Mouse (Mus musculus) regulatory T cell (primary cell): Measurements from ENCODE around the gene Nptx2.

Source experiments
- in situ Hi-C: fragments of 300-600 bp; cut with MboI, MseI; formaldehyde crosslinking; loops from one replicate; pipeline ENCODE4 v1.15.1; 2025; ENCODE audit warnings: high pct_unique_total_duplicates

Nptx2 gene

DNA sequence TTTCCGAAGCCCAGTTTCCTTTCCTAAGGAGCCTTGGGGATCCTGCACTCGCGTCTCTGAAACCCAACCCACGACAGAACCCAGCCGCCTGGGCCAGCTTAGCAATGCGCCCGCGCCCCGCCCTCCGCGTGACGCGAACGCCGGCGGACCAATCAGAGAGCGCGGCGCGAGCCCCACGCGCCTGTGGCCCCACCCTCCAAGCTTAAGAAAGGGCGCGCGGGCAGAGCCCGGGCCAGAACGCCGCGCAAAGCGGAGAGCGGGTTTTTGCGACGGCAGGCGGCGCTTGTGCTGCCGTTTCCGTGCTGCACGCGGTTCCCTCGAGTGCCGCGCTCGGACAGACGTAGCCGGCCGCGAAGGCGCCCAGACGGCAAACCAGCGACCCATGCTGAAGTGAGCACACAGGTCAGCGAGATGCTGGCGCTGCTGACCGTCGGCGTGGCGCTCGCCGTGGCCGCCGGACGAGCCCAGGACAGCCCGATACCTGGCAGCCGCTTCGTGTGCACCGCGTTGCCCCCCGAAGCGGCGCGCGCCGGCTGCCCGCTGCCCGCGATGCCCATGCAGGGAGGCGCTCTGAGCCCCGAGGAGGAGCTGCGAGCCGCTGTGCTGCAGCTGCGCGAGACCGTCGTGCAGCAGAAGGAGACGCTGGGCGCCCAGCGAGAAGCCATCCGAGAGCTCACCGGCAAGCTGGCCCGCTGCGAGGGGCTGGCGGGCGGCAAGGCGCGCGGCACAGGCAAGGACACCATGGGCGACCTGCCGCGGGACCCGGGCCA lies at the start of gene Nptx2:
Gene Nptx2, plus strand, starts transcription at position 250 of the 770 bp plus-strand sequence.
- in situ Hi-C loops: no loop called here

DNA sequence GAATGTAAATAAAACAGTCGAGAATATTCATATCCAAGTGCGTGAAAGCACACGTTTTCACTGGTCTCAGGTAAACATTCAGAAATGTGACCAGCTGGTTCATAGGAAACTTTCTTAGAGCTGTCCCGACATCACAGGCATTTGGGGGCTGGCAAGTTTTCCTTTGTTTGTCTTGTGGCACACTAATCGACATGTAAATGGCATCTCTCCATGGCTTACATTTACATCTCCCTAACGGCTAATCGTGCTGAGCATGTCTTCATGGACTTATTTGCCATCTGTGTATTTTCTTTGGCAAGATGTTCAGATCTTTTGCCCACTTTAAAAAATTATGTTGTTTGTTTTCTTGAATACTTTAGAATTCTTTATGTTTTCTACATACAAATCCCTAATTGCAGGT lies 49.2 kb upstream of the Nptx2 start:
- in situ Hi-C loops: no loop called here

DNA sequence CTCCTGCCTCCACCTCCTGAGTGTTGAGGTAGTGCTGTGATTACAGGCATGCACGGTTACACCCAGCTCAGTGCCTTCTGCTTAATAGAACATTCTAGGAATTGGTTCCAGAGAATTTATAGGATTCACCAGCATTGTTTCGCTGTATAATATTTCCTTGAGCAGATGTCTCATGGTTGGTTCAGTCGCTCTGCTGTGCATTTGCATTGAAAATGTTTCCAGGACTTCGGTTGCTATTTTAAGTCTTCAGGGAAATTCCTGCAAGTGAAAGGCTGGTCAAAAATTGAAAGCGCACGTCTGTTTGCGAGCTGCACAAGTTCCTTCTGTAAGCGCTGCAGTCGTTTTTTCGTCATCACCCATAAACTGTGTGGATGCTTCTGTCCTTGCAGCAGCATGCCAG lies 41.5 kb upstream of the Nptx2 start:
- in situ Hi-C loops: no loop called here

DNA sequence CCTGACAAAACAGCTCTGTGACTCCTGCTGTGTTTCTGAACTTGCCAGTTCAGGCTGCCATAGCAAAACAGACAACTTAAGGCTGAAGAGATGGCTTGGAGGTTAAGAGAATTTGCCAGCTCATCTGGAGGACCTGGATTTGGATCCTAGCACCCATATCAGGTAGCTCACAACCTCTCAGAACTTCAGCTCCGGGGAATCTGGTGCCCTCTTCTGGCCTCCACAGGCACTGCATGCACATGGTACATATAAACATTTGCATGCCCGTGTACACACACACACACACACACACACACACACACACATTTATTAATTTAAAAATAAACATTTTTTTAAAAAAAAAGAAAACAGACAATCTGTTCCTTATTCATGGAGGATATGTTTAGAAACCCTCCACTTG lies 40.0 kb upstream of the Nptx2 start:
- in situ Hi-C loops: no loop called here

DNA sequence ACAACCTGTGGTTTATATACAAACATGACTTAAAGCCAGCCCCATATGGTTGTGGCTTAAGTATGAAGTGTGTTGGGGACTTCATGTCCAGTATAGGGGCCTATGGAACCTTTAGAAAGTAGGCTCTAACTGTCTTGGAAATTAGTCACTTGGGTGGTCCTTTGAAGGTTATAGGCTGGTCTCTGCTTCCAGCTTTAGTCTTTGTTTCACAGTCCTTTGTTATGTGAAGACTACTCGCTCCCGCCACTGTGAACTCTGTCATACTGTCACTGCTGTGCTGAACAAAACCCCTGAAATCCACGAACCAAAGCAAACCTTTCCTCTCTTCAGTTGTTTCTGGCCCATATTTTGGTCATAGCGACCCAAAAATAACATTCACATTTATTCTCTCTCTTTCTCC lies 39.5 kb upstream of the Nptx2 start:
- in situ Hi-C loops: no loop called here

DNA sequence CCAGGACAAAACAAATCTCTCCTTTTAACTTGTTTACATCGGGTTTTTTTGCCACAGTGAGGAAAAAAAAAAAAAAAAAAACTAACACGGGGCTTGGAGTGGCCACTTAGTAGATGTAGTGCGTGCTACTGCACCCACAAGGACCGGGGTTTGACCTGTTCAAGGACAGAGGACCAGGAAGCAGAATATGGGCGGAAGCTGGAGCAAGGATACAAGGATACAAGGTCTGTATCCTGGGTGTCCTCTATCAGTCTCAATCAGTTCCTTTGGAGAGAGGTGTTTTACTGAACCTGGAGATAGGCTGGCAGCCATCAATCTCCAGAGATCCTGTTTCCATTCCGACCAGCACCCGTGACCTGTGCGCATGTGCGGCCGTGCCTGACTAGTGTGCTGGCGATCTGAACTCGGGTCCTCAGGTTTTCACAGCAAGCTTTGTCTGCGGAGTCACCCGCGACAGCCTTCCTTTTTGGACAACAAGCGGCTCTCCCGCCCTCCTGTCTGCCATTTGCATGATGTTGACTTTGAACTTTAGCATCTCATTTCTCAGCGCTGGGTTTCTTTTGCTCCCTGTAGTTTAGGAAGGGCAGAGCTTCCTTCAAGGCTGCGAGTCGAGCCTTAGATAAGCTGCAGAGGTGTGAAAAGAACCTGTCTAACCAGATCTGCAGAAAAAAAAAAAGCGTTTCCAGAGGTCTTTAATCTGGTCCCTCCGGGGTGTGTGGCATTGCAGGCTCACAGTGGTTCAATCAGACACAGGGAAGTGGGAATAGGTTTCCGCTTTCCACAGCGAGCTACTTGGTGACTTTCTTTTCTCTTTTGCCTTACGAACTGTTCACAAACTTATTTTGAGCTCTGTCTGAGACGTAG lies 38.8 kb upstream of the Nptx2 start:
- in situ Hi-C loops: no loop called here

- in situ Hi-C loops: no loop called here
Observed at GRCm38 (mm10) chr5:144509431-144509830, 36.3 kb upstream of the Nptx2 start.

- in situ Hi-C loops: no loop called here
Observed at GRCm38 (mm10) chr5:144514738-144515137, 31.0 kb upstream of the Nptx2 start.

GRCm38 (mm10) chr5:144515241-144515640 lies 30.5 kb upstream of the Nptx2 start:
- in situ Hi-C loops: no loop called here

DNA sequence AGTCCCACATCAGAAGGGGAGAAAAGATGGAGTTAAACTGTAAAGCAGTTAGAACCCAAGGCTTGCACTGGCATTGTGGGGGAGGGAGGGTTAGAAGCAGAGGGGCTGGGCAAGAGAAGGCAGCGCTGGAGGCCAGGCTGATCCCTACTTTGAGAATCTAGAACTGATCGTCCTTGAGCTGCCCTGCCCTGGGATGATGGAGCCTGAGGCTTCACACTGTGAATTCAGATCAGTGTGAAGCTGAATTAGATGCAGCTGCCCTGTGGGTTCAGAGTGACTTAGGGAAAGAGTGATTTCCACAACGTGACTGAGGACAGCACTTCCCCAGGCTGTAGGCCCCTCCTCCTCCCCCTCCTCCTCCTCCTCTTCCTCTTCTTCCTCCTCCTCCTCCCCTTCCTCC lies 25.6 kb upstream of the Nptx2 start:
- in situ Hi-C loops: no loop called here

GRCm38 (mm10) chr5:144524774-144525173 lies 20.9 kb upstream of the Nptx2 start:
- in situ Hi-C loops: no loop called here

- in situ Hi-C loops: no loop called here
Observed at GRCm38 (mm10) chr5:144529123-144529522, 16.6 kb upstream of the Nptx2 start.

- in situ Hi-C loops: no loop called here
Observed at GRCm38 (mm10) chr5:144542711-144543308, 2.9 kb upstream of the Nptx2 start.

- in situ Hi-C loops: no loop called here
Observed at GRCm38 (mm10) chr5:144546423-144546995, 807 bp downstream of the Nptx2 start.

- in situ Hi-C loops: no loop called here
Observed at GRCm38 (mm10) chr5:144547333-144547878, 1.7 kb downstream of the Nptx2 start.

GRCm38 (mm10) chr5:144548079-144548631 lies 2.5 kb downstream of the Nptx2 start:
- in situ Hi-C loops: no loop called here

- in situ Hi-C loops: no loop called here
Observed at GRCm38 (mm10) chr5:144550003-144550402, 4.3 kb downstream of the Nptx2 start.

DNA sequence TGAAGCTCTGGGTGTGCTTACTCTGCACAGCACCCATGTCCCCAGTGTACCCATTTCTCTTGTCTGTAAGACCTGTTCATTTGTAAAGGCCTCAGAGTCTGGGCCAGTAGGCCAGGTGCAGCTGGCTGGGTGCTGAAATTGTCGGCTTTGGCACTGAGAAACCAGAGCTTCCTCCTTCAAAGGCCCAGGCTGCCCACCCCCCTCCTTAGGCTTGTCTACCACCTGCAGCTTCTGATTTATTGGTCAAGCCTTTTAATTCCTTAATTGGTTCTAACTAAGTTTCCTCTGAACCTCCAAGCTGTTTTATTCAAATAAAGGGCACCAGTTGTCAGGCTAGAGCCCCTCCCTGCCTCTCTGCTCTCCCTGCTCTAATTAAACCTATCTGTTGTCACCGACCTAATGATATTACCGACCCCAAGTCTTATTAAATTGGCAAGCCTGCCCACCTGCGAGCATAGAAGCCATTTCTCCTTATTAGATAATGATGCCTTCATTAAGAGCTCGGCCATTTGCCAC lies 5.0 kb downstream of the Nptx2 start:
- in situ Hi-C loops: no loop called here

DNA sequence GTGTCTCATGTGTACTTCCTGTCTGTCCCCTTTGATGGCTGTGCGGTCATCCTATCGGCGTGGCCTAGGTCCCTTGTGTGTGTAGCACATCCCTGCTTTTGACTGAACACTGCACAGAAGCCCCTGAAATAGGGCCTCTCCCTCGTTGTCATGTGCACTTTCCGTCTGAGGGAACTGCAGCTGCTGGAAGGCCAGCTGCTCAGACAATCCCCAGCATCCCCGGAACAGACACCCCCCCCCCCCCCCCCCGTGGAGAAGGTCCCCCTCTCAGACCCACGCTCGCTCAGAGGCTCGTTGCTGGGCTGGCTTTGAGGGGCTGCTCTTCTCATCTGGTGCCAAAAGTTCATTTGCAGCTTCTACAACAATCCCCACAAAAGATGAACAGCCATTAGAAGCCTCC lies 11.0 kb downstream of the Nptx2 start:
- in situ Hi-C loops: no loop called here

- in situ Hi-C loops: no loop called here
Observed at GRCm38 (mm10) chr5:144557363-144557762, 11.7 kb downstream of the Nptx2 start.

DNA sequence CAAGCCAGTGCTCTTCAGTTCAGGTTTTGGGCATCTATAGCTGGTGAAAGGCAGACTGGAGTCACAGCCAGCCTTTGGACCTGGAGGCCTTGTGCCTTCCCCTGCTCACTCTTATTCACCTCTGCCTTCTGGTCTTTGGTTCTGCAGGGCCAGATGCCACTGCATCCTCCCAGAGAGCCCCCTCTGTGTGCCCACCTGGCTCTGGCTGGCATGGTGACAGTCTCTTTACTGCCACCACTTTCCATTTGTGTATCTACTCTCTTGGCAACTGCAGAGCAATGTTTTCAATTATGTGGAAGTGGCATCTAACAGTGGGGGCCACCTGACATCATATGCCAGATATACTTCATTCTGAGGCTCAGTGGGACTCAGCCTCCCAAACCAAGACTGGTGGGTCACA lies 12.8 kb downstream of the Nptx2 start:
- in situ Hi-C loops: no loop called here
